Mouse (Mus musculus) urinary bladder, postnatal 14 days (tissue): ENCODE results near the gene Pdk4.

Experiments
- DNase-seq: peaks from one replicate; pipeline ENCODE4 v3.0.0; 2021; ENCODE audit warnings: low spot score

The Pdk4 gene

DNA sequence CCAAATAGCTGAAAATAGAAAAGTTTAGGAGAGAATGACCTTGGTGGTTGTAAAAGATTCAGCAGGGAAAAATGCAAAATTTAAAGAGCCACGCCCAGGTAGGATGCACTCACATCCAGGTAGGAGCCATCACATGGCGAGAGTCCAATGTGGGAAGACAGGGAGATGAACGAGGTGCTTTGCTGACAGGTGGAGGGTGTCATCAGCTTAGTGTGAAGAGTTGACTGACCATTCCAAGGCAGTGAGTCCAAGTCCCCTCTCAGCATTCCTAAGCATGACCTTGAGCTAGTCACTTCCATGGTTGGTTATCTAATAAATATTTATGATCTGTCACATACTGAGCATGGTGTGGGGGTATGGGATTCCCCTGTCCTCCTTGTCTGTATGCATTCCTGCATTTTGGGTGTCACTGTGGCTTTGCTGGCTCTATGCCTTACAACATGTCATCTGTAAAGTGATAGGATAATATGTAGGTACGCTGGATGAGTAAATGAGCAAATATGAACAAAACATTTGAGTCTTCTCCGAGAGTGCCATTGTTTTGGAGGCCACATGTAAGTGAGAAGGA is 51.7 kb downstream of the Pdk4 start:
- DNase-seq: no peak

DNA sequence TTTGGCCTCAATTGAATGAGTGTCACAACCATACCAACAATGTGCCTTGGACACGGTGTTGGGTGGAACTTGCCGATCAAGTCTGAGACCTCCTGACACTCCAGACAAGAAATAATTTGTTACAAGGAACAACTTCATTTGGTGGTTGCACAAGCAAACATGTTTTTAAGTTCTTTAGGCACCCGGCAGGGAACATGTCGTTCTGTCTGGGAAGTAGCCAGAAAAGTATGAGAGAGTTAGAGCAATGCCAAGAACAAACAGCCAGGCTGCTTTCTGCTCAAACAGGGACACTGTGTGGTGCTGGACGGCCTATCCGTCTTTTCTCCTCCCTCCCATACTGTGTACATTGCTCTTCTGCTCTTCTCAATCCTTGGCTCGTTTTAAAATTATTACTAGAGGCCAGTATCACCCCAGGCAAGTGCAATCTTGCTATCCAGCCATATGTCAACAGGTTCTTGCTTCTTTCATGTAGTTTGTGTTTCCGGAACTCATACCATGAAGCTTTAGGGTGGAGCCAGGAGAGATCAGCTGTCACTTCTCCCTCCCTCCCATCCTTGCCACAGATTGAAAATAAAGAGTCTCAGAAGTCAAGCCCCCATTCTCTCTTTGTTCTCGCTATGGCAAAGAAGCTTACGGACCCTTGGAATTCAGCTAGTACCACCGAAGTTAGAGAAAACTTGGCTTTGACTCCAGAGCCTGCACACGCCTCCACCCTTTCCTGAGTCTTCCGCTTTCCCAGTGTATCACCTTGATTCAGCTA is 52.8 kb downstream of the Pdk4 start:
- peak; percentile 32 for DNase-seq

DNA sequence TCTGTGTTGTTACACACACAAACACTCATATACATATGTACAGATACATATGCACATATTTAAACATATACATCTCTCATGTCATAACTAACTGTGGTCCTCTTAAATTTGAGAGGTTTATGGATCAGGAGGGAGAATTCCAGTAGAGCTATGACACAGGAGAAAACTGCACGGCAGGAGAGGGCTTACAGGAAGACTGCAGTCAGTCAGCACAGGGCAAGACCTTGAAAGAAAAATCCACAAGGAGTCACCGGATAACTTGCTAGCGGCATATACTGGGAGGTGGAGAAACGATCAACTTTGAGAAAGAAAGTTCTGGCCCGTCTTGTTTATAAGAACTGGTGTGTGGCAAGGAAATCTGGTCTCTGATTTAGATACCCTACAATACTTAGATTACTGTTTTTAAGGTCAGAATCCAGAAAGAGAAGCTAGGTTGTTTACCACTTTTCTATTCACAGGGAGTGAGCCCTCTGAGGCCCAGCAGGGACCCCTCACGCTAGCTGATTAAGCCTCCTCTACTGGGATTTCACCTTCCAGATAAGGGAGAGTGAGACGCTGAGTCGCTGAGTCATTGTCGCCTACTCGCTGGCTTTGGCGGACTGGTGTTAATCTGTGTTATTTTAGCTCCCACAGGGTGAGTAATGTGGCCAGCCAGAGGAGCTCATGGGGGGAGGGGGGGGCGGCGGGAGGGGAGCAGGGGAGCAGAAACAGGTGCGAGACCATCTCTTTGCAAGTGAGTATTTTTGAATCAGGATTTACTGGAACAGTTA is 53.6 kb downstream of the Pdk4 start:
- DNase-seq: peak; percentile 49

DNA sequence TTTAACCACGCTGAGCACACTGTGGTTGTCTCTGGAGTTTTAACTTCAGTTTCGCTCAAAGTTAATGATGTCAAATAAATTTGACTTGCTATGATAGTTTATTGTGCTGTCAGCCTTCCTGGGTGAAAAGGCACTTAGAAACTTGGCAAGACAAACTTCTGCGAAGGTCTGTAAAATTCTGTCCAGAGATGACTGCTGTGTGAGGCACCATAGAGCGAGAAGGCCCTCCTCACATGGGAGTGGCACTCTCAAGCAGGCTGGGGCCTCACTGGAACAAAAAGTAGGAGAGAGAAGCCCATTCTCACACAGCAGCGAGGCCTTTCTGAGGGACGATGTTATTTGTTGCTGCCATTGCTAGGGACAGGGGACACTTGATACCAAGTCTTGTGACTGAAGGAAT is 54.9 kb downstream of the Pdk4 start:
- no peak for DNase-seq

DNA sequence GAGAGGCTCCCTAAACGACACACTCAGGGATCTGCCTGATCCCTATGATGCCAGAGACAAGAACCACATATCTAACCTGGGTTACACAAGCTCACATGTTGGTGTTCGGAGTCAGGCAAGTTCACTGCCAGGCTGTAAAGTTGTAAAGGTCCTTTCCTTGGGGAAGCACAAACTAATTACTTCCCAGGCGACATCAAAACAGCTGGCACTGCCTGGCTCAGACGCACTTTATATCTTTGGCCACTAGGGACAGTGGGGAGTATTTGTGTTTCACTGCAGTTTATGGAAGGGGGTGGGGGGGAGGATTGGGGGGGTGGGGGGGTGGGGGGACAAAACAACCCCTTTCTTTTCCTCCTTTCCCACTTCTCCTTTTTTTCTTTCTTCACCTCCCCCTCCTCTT is 58.4 kb downstream of the Pdk4 start:
- no peak for DNase-seq

DNA sequence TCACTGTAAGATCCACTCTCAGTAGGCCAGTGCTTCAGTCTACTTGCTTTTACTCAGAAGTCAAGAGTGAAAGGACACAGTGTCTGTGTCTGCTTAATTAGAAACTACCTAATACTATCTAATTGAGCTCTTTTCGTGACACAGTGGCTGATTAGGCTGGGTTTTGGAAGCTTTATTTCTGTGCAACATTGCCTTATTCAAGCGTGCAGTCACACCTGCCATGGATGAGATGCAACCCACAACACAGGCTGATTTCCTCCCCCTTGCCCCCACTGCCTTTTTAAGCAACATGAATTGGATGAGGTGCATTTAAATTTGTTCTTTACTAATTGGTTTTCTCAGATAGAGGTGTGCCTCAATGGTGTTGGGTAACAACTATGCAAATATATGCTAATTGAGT is 62.2 kb downstream of the Pdk4 start:
- DNase-seq: no peak
